ENCODE assay signal across 10 mouse cellular contexts in genomic region chr2:153496898-153497297, GRCm38 (mm10). TPM values are rescaled to one million over a fixed set of nuclear protein-coding genes. Genes with fewer than 3 reads are reported as not detected.
DNase-seq lines count a peak whose midpoint lies in the region; ATAC-seq and TF ChIP-seq lines count a peak whose summit lies in the region.
"Had no signal": no experiment of that assay in that cellular context is flagged by ENCODE, and none has a peak within 500 bp of the region (broad histone marks: within the 10 kb centered on the region; RNA-seq: fewer than 3 reads in every experiment).

No protein-coding gene starts in this region.

- WGBS in heart, embryonic 15.5 days = 61% methylated on average over 13 of the region's 13 CpGs
- 6% methylated on average over 13 of the region's 13 CpGs for WGBS in forebrain, embryonic 12.5 days
- WGBS in liver, postnatal 0 days (ENCODE audit: insufficient replicate concordance) = 79% methylated on average over 13 of the region's 13 CpGs

- H3K9me3 ChIP-seq in heart, embryonic 15.5 days (replicated peaks) = no peaks in the 10 kb centered on the region
- no peaks in the 10 kb centered on the region for H3K9me3 ChIP-seq in forebrain, embryonic 12.5 days
- no peaks in the 10 kb centered on the region for H3K9me3 ChIP-seq in liver, postnatal 0 days (ENCODE audit: low read length)

- no peaks in the 10 kb centered on the region for H3K36me3 ChIP-seq in heart, embryonic 15.5 days
- H3K36me3 ChIP-seq in forebrain, embryonic 12.5 days (replicated peaks) = no peaks in the 10 kb centered on the region
- H3K36me3 ChIP-seq in liver, postnatal 0 days (replicated peaks; ENCODE audit: insufficient read depth, low read length) = no peaks in the 10 kb centered on the region

- H3K4me1 ChIP-seq in heart, embryonic 15.5 days (replicated peaks) = peaks cover 47% of the 10 kb centered on the region
- peaks cover 55% of the 10 kb centered on the region for H3K4me1 ChIP-seq in forebrain, embryonic 12.5 days
- H3K4me1 ChIP-seq in liver, postnatal 0 days (ENCODE audit: insufficient read depth) = peaks cover 48% of the 10 kb centered on the region

- no peak for DNase-seq in heart, adult 11 months
- no peak for DNase-seq in liver, postnatal 0 days
- no peak for DNase-seq in spleen, adult 18-20 months
- DNase-seq in left cerebral cortex, adult 2 months (ENCODE audit: extremely low spot score in 1 of 2, low spot score in 2 of 2) = no peak
- DNase-seq in T-cell, adult 2 months (ENCODE audit: low spot score) = no peak
- DNase-seq: thymus, postnatal 25 days had no signal

- peak overlapping the region; percentile 32 for H3K27ac ChIP-seq in heart, embryonic 15.5 days
- H3K27ac ChIP-seq in forebrain, embryonic 12.5 days = peak overlapping the region; percentile 89
- peak overlapping the region; percentile 91 for H3K27ac ChIP-seq in liver, postnatal 0 days (ENCODE audit: low read depth)
- H3K27ac ChIP-seq in left cerebral cortex, adult 2 months = no peak overlapping the region

- intact Hi-C loops in left cerebral cortex, adult 2 months (cut with DNase I) = loop anchor here (5.0 to 10.0 kb wide), 2 partner anchors 90 to 248 kb away; partner anchors contain the start of gene Mapre1

- H3K4me3 ChIP-seq in heart, embryonic 15.5 days = no peak overlapping the region
- H3K4me3 ChIP-seq in forebrain, embryonic 12.5 days (replicated peaks) = no peak overlapping the region
- no peak overlapping the region for H3K4me3 ChIP-seq in liver, postnatal 0 days (ENCODE audit: low read depth, low read length)
- no peak overlapping the region for H3K4me3 ChIP-seq in left cerebral cortex, adult 2 months

- no peak for ATAC-seq in heart, embryonic 15.5 days (replicated peaks; ENCODE audit: insufficient number of reproducible peaks, insufficient read depth, low FRiP score, low read depth)
- ATAC-seq in cerebellum, adult (ENCODE audit: insufficient number of reproducible peaks, low FRiP score, low TSS enrichment) = peak; percentile 47
- ATAC-seq in forebrain, embryonic 12.5 days (ENCODE audit: low FRiP score) = peak; percentile 42
- no peak for ATAC-seq in liver, postnatal 0 days

- no peak overlapping the region for H3K9ac ChIP-seq in heart, embryonic 15.5 days
- no peak overlapping the region; the same call in 1 of the 2 replicates for H3K9ac ChIP-seq in forebrain, embryonic 12.5 days
- H3K9ac ChIP-seq in liver, postnatal 0 days (replicated peaks) = no peak overlapping the region

- TF ChIP-seq CTCF in liver, postnatal 0 days (IDR thresholded peaks at IDR 0.05; ENCODE audit: low read depth) = no peak
- no peak for TF ChIP-seq CTCF in left cerebral cortex, adult 2 months (IDR thresholded peaks at IDR 0.05)

- H3K27me3 ChIP-seq in heart, embryonic 15.5 days = no peaks in the 10 kb centered on the region
- H3K27me3 ChIP-seq in forebrain, embryonic 12.5 days = peaks cover 28% of the 10 kb centered on the region; the same call in 1 of the 2 replicates
- H3K27me3 ChIP-seq in liver, postnatal 0 days (ENCODE audit: insufficient read depth, low read length) = no peaks in the 10 kb centered on the region

- no peak overlapping the region for H3K4me2 ChIP-seq in heart, embryonic 15.5 days
- peak overlapping the region; percentile 5; the same call in 1 of the 2 replicates for H3K4me2 ChIP-seq in forebrain, embryonic 12.5 days
- no peak overlapping the region for H3K4me2 ChIP-seq in liver, postnatal 0 days (ENCODE audit: low read depth, low read length)

- TF ChIP-seq EP300 in liver, postnatal 0 days (IDR thresholded peaks at IDR 0.05; ENCODE audit: low read depth) = no peak

RNA-seq across cellular contexts. Expression of gene 4930404H24Rik, which starts 4.3 kb away (rescaled TPM):
- not detected in 2 replicates for polyA plus RNA-seq in heart, embryonic 15.5 days (2015; fragmentation: Nextera tagmentation; extraction: Ambion mirVana)
- polyA plus RNA-seq in forebrain, embryonic 12.5 days (2016; fragmentation: Nextera tagmentation; extraction: Ambion mirVana) = not detected in 2 replicates
- polyA plus RNA-seq in liver, postnatal 0 days (2015; fragmentation: Nextera tagmentation; extraction: Ambion mirVana) = not detected in 2 replicates
- not detected for total RNA-seq in left cerebral cortex, adult 2 months (2021)
- total RNA-seq: monocyte, adult 5-6 weeks had no signal

RNA-seq across cellular contexts. Expression of gene Nol4l, which starts 32.9 kb away (rescaled TPM):
- polyA plus RNA-seq in heart, embryonic 15.5 days (2015; fragmentation: Nextera tagmentation; extraction: Ambion mirVana) = 6.9 and 10.9 TPM in 2 replicates
- 31.4 and 34.5 TPM in 2 replicates for polyA plus RNA-seq in forebrain, embryonic 12.5 days (2016; fragmentation: Nextera tagmentation; extraction: Ambion mirVana)
- 1.7 and 1.9 TPM in 2 replicates for polyA plus RNA-seq in liver, postnatal 0 days (2015; fragmentation: Nextera tagmentation; extraction: Ambion mirVana)
- 10 to 100 TPM; 45.0 to 51.3 TPM for total RNA-seq in left cerebral cortex, adult 2 months (2021)

Comparison
In these comparisons a context has a peak if more than half of its experiments do, and no peak if none do; other contexts are left out.
1. ATAC-seq: peak in cerebellum, adult (single experiment) and forebrain, embryonic 12.5 days (single experiment); none in heart, embryonic 15.5 days (single experiment) and liver, postnatal 0 days (single experiment).